Mouse (Mus musculus) layer of hippocampus, postnatal 36 days (tissue): ENCODE measurements at regions not wholly inside any gene's neighbourhood (a gene's known extent, or its start where the extent isn't known, plus 50 kb on each side); places are given as distances from the start of the nearest gene placed in this dataset.

Experiments used
- DNase-seq, 2 experiments: peaks; one replicate each; pipeline ENCODE4 v3.0.0; 2022

DNA sequence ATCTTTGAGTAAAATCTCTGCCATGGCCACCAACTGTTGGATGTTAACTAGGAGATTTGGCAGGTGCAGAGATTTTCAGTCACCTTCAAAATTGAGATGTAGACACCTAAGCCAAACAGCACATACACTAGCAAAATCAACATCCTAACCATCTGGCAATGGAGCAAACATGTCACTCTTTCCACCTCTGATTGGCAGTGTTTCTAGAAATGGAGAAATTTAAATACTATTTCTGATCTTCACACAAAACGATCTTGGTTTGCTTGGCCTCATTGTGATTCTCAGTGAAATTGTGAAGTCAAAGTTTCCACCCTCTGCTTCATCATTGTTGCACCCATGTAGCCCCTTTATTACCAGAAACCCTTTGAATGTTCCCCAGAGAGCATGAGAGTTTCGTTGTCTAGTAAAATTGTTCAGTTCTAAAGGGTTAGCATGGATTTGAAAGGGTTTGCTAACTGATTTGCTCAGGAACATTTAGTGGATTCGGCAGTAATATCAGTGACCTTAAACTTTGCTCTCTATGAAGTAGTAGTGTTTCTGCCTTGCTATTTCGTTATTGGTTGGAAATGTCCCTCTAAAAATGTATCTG lies 854.1 kb downstream of the Stpg2 start:
- no peak for DNase-seq

DNA sequence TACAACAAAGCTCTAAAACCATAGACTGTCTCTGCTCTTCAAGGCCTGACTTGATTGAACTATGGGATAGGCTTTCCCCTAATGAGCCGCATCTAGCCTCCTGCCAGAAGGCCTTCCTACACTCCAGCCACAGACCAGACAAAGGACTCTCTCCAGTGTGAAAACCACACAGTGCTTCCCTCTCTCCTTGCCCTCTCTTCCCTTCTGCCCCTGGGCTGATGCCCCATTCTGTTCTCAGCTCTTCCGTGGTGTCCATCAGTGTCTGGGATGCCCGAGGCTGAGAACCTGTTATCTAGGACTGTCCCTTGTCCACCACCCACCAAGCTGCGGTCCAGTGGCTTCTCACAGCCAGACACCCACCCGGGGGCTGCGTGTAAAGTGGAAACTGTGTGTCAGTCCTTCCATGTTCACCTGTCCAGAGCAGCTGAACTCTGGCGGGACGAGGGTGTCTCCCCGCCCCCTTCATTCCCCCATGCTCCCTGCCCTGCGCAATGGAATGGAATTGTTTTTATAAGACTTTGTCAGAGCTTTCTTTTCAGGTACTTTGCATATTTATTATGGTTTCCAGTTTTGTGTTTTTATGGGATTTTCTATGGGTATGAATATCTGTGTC lies 856.4 kb downstream of the Stpg2 start:
- DNase-seq = no peak

DNA sequence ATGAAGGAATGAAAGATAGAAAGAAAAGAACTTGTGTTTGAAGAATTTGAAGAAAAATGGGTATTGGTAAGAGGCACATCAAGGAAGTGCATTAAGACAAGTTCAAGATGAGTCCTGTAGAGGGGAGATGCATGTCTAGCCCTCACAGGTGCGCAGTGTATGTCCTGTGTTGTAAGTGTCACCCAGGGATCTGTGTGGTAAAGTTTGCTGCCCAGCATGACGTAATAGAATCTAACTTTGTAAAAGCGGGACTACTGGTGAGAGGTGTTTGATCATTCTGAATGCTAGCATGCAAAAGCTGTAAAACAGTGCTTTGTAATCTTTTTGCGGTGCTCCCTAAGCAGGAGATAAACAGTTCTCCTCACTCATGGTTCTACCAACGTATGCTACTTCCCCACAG lies 857.4 kb downstream of the Stpg2 start:
- no peak for DNase-seq

DNA sequence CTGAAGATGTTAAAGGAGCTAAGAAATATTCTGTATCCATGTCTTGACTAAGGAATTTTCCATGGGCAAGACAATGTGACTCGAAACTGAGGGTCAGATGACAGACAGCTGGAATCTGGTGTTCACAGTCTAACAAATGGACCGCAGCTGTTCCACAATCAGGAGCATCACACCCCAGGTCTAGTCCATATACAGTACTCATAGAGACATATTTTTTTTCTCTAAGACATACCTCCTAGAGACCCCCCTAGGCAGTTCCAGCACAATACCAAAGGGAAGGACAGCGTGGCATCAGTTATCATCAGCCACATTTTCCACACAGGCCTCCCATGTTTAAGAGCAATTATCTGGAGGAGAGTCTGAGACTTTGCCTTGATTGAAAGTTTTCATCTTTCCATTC lies 878.8 kb downstream of the Stpg2 start:
- DNase-seq = no peak

DNA sequence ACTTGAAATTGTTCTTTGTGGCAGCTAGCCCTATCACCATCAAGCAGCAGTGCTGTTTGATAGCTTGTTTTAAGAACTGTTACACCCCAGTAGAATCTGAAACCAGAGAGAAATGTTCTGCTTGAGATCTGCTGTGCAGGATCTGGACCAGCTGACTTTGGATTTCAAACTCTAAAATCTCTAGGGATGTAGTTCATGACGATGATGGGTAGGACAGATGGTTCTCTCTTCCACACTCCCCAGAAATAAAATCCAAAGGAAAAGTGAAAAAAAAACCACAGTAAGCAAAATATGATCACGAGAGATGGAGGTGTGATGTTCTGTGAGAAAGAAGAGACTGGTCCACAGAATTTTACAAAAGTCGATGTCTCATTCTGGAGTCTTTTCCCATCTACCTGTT lies 879.9 kb downstream of the Stpg2 start:
- peak in 1 of 2 experiments; percentile 3 for DNase-seq

DNA sequence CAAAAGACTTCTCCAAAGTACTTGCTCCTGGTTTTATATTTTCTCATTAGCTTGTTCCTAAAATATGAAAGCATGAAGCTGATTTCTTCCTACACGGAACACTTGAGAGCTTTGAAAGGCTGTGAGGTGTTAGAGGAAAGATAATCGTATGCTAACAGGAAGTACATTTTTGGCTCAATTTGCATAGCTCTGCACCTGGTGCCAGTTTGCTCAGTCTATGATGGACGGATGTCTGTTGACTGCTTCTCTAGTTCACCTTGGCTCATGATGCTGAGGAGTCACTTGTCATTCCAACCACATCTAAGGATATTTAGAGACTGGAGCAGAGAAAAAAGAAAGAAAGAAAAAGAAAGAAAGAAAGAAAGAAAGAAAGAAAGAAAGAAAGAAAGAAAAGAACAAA lies 882.5 kb downstream of the Stpg2 start:
- no peak for DNase-seq

DNA sequence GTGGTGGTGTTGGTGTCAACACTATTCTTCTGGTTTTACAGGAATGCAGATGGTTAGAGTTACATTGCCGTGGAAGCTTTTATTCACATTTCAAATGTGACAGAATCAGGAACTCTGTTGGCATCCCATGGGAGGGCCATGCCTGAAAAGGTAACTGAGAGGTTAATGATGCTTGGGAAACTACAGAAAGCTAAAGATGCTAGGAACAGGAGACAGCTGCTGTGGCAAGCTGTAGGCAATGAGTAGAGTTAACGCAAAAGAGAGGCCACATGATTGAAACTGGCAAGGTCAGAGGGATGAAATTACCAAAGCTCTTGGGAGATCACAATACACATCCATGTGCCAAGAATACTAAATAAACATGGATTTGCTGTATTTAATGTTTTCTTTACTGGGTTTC lies 886.4 kb downstream of the Stpg2 start:
- DNase-seq = no peak

DNA sequence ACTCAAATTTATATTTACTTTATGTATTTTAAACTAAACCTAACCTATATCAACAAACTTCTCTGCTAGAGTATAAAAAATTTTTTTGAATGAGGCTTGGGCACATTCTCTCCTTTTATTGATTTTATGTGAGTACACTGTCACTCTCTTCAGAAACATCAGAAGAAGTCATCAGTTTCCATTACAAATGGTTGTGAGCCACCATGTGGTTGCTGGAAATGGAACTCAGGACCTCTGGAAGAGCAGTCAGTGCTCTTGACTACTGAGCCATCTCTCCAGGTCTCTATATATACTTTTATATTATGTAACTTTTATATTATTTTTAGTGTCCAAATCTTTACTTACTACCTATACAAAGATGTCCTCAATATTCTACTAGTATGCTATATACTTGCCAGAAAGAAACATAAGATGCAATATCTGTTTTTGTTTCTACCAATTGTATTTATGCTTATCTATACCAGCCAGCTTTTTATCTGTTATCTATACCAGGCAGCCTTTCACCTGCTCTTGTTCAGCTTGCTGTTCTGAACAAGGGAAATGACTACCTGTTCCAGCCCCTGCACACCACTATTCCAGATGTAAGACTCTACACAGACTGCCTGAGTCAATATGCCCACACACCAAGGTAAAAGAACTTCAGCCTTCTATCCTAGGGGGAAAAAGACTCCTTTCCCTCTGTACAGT lies 891.5 kb downstream of the Stpg2 start:
- no peak for DNase-seq

DNA sequence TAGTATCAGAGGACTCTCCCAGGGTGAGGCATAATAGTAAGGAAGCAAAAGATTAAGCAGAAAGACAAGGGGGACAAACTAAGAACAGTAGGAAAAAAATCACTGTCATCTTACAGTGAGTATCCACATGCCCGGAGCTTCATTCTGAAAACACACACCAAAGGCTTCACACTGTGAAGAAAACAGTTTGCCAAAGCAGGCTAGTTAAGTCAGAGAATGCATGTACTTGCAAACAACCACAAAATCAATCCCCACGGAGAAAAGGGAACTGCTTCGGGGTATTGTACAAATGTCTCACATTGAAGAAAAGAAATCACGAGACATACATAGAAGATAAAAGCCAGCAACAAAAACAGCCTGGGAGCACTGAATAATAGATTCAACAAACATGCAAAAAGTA lies 903.9 kb downstream of the Stpg2 start:
- DNase-seq = no peak

DNA sequence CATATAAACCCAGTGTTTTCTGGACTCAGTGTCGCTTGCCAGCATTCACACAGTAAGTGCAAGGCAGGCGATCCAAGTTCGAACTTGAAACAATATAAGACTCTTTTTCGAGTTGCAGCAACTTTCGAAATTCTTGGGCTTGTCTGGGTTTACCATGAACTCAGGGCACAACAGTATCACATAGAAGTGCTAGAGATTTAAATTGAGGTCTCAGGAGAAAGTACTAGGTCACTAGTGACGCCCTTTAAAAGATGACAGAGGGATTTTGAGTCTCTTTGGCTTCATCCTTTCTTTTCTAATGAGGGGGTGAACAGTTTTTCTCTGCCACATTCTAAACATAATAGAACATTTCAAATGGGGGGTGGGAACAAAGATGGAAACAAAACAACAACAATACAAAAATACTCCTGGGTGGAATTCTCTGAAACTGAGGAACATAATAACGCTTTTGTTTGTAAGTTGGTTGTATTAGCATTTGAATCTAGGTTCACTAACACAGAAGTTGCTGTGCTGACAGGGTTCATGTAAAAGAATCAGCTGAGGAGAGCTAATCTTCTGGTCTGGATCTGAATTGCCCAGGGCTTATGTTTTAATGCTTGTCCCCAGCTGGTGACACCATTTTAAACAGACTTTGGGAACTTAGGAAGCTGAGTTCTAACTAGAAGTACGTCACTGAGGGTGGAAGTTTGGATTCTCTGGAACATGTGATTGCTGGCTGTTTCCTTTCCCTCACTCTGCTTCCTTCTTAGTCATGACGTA lies 906.1 kb downstream of the Stpg2 start:
- no peak for DNase-seq

DNA sequence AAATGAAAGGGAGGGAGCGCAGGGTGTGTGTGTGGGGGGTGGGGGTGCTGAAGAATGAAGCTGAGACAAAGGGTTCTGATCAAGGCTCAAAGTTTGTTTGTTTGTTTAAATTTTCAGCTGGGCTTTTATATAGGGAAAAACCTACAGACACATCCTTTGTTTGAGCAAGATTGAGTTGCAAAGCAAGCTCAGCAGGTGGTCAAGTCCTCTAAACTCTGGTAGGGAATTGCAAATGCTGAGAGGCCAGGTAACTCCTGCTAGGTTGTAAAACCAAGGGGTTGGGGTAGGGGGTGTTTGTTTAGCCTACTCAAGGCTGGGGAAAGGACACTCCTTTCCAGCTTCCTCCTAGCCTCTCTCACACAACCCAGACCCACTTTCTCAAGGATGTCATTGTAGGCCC lies 909.6 kb downstream of the Stpg2 start:
- DNase-seq = no peak

DNA sequence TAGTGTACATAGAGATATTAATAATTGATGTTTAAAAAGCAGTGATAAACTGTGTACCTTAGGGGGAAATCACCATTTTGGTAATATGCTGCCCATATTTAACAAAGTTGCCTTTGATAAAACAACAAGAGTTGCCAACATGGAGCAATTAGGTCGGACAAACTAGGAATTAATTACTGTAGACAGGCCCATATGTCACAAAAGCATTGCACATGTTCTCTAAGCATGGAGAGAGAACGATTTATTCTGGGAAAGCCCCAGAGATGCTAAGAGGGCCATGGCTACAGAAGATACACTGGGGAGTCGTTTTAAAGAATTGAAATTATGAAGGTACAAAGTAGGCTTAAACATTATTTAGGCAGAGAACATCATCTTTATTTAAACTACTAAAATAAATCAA lies 921.8 kb downstream of the Stpg2 start:
- DNase-seq = no peak

DNA sequence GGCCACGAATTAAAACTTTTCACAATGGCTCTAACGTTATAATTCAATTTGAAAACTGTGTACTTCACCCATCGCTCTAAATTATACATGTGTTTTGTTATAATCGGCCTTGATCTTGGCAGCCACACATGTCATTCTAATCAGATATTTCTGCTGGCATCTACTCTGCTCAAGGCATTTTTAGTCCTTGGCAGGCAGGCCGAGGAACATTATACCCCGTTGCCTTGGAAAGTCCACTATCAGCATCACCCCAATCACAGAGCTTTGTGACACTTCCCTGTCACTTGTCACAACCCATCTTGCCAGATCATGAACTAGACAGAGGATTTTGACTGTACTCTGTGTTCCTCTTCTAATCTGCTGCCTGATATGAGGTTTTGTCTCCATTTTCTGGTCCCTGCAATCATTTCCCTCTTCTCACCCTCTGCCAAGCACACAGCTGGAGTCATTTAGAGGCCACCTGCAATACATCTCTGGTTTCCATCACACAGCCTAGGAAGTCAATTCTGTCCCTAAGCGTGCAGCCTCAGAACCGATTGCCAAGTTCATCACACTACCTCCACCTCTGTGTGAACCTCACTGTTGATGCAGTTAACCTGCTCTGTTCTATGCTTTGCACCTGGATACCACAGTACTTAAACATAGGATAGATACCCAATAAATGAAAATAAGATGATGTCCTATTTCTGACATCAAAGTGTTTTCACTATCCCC lies 923.7 kb downstream of the Stpg2 start:
- DNase-seq = no peak

DNA sequence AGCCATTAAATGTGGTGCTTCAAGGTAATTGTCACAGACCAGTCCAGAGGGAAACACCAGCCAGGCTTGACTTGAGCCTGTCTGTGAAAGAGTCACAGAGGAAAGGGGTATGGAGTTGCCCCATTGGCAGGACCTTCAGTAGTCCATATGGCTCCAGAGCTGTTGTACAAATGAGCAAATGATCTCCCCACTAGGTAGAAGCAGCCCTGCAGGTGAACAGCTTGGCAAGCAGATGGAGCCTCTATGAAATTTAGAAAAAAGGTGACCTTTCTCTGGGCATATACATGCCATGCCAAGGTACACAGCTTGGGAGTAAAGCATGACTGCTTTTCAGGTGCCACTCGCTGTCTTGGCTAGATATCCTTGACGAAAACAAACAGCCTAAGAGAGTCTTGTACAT lies 938.4 kb downstream of the Stpg2 start:
- no peak for DNase-seq

DNA sequence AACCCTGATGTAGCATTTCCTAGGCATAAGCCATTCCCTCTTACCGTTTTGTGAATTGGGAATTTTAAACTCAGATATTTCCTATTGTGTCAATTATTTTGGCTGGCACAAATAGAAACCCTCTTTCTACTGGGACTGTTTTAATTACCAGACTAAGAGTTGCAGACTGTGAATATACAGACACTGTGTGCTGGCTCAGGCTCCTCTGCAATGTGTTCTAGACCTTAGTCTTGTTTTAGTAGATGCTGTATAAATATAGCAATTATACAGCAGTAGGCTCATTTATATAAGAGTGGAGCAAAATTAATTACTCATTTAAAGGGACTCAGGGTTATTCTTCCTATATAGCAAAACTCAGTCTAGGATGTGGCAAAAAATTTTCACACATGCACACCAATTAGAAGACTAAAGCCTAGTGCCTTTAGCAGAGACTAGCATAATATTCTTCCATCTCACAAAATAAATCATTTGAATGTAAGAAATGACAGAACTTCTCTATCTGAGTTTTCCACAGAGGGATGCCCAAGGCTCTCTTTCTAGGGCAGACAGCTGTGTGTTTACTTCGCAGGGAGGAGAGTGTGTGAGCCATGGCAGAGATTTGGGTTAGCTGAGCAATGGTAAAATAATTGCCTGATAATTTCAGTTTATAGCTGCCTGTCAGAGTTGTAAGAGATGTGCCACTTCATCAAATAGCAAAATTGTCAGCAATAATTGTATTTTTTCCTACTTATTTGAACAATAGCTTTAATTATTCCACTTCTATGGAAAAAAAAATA lies 941.9 kb downstream of the Stpg2 start:
- no peak for DNase-seq

DNA sequence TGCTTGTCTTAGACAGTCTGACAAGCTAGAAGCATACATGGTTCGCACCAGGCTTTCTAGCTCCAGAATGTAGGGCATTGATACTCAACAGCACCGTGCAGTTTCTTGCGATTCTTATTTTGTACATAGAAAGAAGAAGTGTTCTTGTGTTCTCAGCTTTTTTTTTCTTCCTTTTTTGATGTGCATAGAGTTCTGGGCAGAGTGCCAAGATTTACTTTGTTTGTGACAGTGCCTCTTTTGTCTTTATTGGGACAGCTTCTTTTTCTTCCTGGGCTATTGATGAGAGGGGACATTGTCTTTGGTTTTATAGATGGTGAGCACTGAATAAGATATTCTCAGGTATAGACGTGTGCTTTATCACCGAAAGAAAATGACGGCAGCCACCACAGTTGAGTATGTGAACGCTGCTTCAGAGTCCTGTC lies 945.0 kb downstream of the Stpg2 start:
- no peak for DNase-seq

DNA sequence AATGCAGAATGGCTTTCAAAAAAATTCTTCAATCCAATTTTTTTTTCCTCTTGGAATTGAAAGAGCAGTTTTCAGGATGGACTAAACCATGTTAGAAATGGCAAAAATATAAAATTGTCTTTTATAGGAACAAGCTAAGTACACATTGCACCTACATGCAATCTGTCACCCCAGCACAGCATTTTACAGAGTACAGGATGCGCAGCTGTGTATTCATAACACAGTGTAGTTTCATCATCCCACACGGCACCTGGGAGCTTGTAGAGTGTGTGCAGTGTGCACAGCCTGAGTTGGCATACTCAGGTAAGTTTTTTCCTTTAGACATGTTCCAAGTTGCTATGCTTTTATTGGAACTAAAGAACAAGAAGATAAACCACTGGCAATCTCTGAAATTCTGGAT lies 974.0 kb downstream of the Stpg2 start:
- peak; percentile 57 to 60 for DNase-seq

DNA sequence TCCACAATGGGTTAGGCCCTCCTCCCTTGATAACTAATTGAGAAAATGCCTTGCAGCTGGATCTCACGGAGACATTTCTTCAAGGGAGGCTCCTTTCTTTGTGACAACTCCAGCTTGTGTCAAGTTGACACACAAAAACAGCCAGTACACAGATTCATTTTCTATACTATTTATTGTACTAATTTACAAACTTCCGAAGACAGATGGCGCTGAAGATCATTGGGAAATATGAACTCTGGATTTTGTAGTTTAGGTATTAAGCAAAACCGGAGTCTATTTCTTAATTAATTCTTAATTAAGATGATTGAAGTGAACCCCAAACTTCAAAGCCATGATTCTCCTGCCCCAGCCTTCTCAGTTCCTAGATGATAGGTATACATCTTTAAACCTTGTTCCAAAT lies 977.2 kb downstream of the Stpg2 start:
- DNase-seq = no peak

DNA sequence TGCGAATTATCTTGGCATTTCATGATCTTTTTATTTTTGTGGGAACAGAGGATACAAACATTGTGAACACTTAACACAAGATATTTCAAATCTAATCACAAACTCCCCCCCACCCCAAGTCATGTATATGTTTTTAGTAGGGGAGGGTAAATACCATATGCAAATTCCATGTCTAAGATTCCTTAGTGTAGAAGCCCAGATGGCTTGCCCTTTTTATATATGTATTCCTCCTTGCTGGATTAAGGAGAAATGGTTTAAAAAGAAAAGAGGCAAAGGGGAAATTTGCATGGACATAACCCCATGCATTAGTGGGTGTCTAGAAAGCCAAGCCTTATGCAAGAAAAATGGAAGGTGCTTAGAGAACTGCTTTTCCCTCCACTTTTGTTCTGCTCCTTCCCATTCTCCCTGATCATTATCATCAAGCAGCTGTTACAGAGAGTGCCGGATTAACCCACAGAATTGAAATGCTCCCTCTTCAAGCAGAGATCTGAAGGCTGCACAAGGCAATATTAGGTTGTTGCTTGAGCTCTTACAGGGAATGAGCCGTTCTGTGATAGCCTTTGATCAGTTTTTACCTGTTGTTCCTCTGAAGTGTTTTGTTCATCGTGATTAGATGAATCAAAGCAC lies 979.5 kb downstream of the Stpg2 start:
- DNase-seq = no peak

DNA sequence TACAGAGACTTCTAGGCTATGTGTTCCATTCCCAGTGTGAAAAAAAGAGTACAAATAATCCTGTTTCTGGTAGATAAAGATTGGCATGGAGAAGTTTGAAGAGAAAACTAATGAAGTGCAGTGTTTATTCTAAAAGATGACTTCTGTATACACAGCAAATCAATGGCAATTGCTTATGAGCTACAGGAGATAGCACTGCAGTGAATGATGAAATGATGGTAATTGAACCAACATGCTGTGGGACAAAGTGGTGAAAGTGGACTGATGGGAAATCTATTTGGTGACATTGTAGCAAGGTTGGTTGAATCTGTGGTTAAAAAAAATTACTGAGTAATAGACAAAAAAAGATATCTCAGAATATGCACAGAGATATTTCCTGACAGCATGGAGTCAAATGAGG lies 1000.4 kb downstream of the Stpg2 start:
- DNase-seq = no peak

DNA sequence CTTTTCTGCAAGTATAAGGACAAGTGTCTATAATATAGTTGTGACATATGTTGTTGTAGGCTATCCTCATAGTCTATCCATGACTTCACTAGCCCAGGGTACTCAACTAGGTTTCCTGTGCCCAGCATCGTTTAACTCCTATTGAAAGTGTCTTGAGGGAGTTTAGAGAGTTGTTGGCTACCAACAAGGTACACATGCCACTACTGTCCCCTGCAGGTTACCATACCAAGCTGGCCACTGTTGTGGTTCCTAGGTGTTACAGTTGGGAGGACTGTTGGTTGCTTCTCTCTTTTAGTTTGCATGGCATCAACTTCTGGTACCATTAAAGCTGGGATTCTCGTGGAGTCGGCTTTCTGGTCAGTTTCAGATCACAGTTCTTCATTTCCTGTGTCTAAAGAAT lies 990.7 kb downstream of the Pdha2 start:
- no peak for DNase-seq

DNA sequence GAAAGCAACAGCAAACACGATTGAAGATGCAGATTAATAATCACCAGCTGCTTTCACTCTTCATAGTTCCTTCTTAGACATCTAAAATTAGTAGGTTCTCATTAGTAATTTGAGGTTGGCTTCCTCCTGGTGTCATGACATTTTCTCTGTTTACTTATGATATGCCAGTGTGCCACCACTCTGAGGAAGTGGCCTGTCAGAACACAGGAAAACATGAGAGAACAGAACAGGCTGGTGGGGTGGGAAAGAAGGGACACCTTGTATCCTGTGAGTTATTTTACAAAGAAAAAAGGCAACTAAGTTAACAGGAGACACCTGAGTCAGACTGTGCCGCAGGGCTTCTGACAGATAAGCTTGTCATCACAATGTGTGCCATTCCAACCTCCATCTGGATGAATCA lies 981.4 kb downstream of the Pdha2 start:
- no peak for DNase-seq
